Mouse (Mus musculus) heart, postnatal 14 days (tissue): ENCODE data around the gene Clstn2. TPM values are rescaled to one million over a fixed set of nuclear protein-coding genes. Genes with fewer than 3 reads are reported as not detected.

ENCODE experiments used
- DNase-seq, 2 experiments: peaks; one replicate each; pipeline ENCODE4 v3.0.0; 2021 to 2022
- intact Hi-C: fragments of 180-260 bp; cut with DNase I; formaldehyde crosslinking; loops from one replicate; pipeline ENCODE4 v1.15.1; 2025
- total RNA-seq, 2 experiments: library from RNA; stranded (reverse); gene quantifications; 2 replicates each; pipeline ENCODE4 v1.2.3; 2021

The Clstn2 gene
- total RNA-seq, 2 experiments from 2014 or later: 1.5 to 2.0 TPM

DNA sequence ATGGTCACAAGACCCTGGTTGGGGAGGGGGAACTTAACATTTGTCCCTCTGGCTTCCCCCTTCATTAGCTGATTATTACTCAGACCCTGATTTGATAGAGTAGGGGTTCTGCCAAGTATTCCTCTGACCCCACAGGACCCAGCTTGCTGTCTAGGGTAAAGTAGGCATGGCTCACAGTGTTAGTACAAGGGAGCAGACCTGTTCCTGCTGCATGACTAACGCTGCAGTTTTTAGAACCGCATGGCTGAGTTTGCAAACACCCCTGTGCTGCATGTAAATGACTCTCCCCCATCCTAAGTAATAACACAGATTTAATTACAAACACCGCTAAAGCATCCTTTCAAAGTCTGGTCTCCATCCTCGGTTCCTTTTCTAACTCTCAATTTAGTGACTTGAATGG is 531.6 kb downstream of the Clstn2 start:
- intact Hi-C loops: no loop called here
- no peak for DNase-seq

DNA sequence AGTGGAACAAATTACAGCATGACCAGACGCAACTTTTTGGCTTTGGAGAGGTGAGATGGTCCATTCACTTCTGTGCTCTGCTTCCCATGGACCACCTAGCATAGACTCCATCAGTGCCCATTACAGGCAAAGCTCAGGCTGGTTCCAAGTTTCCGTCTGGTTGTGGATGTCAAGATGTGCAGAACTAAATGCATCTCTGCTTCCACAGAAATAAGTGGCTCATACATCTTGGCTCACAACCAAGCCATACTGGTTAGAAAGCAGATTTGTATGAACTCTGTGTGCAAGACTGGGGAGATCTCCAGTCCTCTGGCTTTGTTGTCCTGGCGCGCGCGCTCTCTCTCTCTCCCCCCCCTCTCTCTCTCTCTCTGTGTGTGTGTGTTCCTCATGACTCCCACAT is 537.9 kb downstream of the Clstn2 start:
- intact Hi-C loops: no loop called here
- DNase-seq: no peak

DNA sequence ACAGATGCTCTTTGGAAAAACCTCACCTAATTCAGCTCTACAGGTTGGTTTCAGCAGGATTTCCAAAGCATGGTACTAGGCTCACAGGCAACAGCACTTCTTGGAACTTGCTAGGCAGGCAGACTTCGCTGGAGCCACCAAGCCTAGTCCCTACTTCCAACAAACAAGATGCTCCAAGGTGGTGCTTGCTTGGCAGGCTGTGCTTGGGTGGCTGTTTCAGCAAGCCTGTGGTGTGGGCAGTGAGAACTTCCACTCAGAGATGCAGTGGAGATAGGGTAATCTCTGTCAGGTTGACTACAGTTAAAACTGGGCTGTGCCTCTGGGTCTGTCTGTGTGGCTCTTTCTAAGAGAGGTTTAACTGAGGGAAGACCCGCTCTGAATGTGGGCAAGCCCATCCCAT is 541.4 kb downstream of the Clstn2 start:
- no peak for DNase-seq
- intact Hi-C loops: no loop called here

GRCm38 (mm10) chr9:97490591-97491176 is 542.3 kb downstream of the Clstn2 start:
- no peak for DNase-seq
- intact Hi-C loops: no loop called here

DNA sequence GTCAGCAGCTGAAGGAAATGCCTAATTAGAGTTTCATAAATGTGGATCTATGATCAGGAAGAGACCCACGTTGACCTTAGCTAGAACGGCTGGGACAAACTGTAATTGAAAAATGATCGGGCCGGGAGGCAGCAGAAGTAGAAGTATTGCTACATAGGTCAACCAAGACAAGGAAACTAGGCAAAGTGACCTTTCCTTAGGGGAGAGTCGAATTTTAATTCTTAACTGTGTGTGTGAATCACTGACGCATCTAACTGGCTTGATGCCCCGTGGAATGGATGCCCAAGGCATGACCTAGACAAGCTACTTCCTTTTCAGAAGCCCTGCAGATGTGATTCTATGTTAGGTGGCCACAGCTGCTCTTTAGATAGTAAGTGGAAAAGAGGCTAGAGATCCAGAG is 546.2 kb downstream of the Clstn2 start:
- no peak for DNase-seq
- intact Hi-C loops: no loop called here

- DNase-seq: no peak
- intact Hi-C loops: no loop called here
These were observed 551.8 kb downstream of the Clstn2 start for GRCm38 (mm10) chr9:97481187-97481586.

DNA sequence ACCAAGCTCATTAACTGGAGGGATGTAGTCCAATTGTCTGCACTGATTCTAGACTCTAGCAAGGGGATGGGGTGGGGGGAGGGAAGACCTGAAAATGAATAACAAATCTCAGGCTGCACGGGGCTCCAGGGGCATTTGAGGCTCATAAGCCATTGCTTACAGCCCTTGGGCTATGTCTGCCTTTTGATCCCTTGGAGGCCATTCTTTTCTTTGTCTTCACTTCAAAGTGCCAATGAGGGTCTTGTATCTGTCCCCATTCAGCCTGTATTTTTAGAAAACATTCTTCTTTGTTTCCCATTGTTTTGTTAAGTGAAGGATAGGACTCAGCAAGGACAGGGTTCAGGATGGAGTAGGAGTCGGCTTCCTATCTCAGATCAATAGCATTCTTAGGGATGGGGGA is 556.0 kb downstream of the Clstn2 start:
- no peak for DNase-seq
- intact Hi-C loops: no loop called here

DNA sequence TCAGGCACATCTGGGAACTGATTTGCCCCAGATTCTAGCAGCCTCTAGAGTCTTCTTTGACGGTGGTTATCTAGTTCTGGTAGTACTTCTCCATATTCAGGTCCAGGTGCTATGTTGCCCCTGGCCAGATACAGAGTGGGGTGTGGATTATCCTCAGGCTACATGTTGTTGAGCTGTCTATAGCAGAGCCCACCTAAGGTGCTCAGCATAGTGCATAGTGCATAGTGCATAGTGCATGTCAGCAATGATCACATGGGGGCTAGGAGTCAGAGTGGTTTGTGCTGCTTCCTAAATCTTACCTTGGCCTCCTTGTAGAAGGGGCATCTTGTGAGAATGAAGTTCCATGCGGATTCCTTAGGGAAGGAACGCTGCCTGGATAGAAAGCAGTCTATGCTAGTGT is 556.5 kb downstream of the Clstn2 start:
- DNase-seq: no peak
- intact Hi-C loops: no loop called here

DNA sequence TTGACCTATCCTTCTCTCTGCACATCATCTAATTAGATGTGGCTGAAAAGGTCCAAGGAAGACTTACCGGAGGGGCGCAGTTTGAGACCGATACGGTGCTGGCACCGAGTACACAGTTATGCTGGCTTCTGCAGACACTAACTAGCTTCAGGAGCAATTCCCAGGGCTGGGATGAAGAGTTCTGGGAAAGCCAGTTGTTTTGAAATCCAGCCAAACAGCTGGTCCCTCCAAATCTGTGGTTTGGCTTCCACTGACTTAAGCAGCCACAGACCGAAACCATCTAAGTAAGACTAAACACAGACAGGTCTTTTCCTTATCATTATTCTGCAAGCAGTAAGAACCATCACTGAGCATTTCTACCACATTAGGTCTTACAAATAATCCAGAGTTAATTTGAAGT is 558.1 kb downstream of the Clstn2 start:
- peak in 1 of 2 experiments; percentile 25 for DNase-seq
- intact Hi-C loops: no loop called here

DNA sequence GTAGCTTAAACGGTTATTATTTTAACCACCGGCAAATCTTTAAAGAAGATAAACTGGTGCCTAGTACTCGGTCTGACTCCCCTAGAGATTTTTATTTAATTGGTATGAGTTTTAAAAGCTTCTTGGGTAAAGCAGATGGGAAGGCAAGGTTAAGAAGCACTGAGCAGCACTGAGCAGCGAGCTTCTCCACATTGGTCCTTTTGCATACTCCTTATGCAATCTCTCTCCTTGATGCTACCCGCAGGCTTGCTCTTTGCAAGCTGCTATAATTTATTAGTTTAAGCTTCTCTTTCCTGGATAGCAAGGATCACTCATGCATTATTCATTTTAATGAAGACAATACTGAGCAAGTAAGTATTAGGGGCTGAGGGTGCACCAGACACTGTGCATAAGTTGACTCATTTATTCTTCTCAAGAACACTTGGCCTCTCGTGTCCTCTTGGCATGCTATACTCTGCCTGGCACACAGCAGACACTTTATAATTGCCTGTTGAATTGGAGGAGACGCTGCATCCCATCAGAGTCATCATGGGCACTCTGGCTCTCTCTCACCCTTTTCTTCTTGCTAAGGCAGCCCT is 561.9 kb downstream of the Clstn2 start:
- intact Hi-C loops: no loop called here
- DNase-seq: no peak

DNA sequence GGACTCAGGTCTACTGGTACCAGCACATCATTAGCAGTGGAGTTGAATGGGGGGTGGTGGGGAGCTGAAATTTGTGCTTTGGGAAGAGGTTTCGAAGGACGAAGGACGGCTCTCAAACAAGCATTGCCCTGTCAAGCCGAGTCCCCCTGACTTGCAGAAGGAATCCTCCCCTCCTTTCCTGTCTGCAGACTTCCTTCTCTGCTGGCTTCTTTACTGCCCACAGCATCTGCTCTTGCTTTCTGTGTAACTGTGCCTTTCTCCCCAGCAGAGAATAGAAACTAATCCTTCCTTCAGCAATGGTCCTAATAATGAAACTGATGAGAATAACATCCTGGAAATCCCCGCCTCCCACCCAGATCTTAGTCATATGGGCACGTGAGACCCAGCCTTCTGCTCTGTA is 572.5 kb downstream of the Clstn2 start:
- intact Hi-C loops: no loop called here
- no peak for DNase-seq

DNA sequence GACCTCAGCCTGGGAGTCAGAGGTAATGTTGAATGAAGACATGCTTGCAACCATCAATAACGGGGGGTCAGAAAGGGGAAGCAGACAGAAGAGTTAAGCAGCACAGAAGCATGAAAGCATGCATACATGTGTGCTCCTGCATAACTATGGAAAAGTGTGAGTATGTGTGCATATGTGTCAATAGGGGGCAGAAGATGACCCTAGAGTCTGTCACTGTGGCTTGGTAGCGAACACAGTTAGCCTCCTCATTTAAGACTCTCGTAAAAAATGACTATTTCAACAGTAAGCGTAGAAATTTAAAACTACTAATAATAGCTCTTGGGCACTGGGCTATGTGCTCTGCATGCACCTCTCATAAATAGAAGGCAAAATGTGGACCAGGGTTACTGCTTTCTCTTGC is 573.2 kb downstream of the Clstn2 start:
- intact Hi-C loops: no loop called here
- no peak for DNase-seq

DNA sequence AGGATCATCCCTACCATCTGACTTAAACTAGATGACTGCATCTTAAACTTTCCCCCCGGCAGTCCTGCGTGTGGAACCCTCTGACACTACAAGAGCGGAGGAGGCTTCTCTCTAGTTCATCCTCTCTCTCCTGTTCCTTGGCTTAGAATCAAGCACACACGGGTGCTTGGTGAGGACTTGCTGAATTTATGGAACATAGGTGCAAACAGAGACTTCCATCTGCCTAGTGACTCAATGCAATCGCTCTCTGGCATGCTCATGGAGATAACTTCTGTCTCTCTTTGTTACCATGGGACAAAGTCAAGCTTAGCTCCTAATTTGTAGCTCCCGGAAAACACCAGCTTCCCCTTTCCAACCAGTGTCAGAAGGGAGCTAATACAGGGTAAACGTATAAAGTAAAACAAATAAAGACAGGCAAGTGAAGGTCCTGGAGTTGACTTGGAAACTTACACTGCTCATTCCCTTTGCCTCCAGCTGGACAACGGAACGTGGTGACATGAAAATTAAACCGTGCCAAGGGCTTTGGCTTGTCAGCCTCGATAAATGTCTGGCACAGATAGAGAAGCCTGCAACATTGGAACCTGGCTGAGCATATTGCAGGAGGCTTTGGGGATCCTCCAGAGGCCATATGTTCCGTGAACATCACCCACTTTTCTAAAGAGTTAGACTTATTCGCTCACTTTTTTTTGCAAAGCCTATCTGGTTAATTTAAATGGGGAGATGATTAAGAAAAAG is 583.5 kb downstream of the Clstn2 start:
- DNase-seq: peak; percentile 30 to 64
- intact Hi-C loops: no loop called here

GRCm38 (mm10) chr9:97439872-97440636 is 592.9 kb downstream of the Clstn2 start:
- DNase-seq: no peak
- intact Hi-C loops: no loop called here

DNA sequence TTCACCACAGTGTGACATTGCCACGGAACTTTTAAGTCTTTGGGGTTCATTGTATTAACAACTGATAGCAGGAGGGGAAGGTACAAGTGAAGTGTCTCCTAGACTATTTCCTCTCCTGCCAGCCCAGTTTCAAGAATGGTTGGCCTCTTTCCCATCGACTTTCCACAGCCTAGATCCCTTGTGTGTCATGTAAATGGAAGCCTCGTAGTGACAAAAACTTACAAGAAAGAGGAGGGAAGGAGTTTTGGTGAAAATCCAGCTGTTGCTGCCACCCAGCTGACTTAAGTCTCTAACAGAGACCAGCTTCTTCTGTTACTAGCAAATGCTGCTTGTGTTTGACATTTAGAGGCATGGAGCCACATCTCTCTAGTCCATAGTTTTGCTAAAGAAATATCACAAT is 598.3 kb downstream of the Clstn2 start:
- intact Hi-C loops: no loop called here
- no peak for DNase-seq

DNA sequence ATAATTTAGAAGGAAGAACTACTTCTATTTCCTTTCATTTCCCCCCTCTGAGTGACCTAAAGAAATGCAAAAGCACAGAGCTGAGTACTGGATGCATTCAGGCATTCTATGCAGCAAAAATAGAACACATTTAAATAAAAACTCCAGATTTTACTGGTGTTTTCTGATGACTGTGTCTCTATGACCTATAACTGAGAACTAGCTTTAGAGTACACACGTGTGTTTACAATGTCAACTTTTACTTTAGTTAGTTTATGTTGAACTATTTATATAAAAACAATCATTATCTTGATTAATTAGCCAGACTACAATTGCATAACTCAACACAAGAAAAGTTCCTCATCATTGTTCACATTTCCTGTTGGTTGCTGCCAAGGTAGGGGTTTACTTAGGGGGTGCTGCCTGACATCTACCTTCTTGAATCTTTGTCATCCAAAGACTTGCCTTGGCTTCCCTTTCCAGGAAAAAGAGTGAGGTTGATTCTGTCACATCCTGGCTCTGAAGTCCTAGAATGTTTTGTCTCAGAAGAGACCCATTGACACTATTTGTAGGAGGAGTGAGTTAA is 603.0 kb downstream of the Clstn2 start:
- DNase-seq: no peak
- intact Hi-C loops: no loop called here

GRCm38 (mm10) chr9:97428127-97428526 is 604.9 kb downstream of the Clstn2 start:
- no peak for DNase-seq
- intact Hi-C loops: no loop called here

DNA sequence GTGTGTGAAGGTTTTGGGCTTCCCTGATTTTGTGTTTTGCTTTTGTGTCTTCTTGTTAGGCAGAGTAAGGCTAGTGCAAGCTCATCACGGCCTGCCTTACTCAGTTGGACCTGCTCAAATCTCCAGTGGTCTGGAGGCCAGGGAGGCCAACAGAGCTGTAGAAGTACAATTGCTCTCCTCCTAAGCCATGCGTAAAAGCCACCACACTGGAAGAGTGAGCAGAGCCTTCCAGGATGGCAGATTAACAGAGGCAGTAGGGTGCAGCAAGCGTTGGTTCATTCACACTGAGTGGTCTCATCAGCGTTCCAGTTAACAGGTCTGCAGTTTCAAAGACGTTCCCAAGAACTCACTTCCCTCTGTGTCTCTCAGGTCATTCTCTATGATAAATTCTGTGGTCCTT is 612.1 kb downstream of the Clstn2 start:
- DNase-seq: no peak
- intact Hi-C loops: no loop called here

GRCm38 (mm10) chr9:97414876-97415668 is 617.9 kb downstream of the Clstn2 start:
- intact Hi-C loops: no loop called here
- no peak for DNase-seq

- DNase-seq: no peak
- intact Hi-C loops: no loop called here
These were observed 624.8 kb downstream of the Clstn2 start for GRCm38 (mm10) chr9:97408142-97408541.
